Mouse (Mus musculus): ENCODE results near the gene Tsr3. TPM values are rescaled to one million over a fixed set of nuclear protein-coding genes. Genes with fewer than 3 reads are reported as not detected.
"Not testable (repeated sequence)": the region's sequence is repeated elsewhere in the genome, so short reads cannot be mapped to it uniquely, and the experiment has no call there.

The Tsr3 gene
- polyA plus RNA-seq, 1 experiment from 2014 or later, result 58.4 TPM

DNA sequence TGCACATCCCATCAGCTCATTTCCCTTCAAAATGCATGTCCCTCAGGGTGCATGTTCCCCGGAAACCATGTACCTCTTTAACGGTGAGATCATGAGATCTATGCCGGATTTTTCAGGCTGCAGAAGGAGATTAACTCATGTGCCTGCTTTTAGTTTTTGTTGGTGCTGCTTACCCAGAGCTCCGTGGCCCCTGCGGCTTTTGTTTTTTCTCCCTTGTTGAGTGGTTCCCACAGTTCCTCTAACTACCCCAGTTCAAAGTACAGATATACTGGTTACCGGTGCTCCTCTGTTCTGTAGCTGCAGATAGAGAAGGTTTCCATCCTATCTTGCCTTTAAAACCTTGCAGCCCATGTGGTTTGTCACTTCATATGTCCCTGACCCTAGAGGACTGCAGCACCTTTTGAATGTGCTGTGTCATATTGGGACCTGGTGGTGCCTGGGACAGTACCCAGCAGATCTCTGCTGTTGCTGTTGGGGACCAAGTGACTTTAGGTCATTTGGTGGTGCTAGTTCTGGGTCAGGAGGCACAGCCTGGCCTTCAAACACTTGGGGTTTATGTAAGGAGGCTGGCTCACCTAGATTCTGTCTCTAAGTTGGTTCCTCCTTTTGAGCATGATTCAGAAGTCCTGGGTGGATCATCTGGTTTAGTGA lies 16.9 kb upstream of the Tsr3 start:
- peaks cover 33% of the 10 kb centered on the region for H3K36me3 ChIP-seq
- peaks cover 26% of the 10 kb centered on the region for H3K4me1 ChIP-seq
- no peaks in the 10 kb centered on the region for H3K27me3 ChIP-seq (ENCODE audit: insufficient read depth, poor library complexity, severe bottlenecking)
- H3K9me3 ChIP-seq, result no peaks in the 10 kb centered on the region
- 47% methylated on average over 6 of the region's 6 CpGs for WGBS
- H3K27ac ChIP-seq, result peak overlapping the region; percentile 77
- no peak for DNase-seq (ENCODE audit: low spot score)
- peak overlapping the region; percentile 67 for H3K4me3 ChIP-seq

DNA sequence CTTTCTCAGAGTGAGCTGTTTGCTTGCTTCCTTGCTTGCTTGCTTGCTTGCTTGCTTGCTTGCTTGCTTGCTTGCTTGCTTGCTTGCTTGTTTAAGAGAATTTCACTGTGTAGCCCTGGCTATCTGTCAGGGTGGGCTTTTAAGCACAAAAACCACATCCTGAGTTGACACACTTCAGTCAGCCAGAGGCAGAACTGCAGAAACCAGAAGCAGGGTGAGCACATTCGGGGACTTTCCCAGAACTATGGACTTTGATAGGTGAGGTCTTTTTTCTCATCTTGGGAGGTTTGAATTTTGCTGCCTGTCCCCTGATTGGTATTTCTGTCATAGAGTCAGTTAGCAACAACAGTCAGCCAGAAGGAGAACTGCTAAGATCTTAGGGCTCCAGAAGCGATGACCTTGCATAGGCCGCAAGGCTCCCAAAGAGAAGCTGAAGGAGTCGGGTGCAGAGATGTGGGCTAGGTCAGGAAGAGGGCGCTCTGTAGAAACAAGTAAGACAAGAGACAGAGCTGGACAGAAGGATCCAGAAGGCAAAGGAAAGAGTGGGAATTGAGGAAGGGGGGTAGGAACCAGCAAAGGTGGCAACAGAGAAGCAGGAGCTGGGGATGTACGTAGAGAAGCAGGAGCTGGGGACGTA lies 15.3 kb upstream of the Tsr3 start:
- 87% methylated on average over 7 of the region's 7 CpGs for WGBS

DNA sequence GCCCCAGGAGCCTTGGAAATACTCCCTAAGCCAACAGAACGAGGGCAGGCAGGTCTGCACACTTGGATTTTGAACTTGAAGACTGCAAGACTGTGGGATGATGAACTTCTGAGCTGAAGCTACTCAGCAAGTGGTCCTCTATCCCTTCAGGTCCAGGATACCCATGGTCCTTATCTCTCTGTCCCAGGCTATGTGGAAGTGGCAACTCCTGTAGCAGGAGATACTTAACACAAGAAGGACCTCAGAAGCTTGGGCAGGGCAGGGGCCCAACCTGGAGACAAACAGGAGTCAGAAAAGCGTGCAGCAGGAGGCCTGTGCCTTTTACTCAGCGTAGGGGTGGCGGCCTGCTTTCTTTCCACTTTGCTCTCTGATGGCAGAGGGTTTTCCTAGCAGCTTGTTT lies 14.3 kb upstream of the Tsr3 start:
- DNase-seq (ENCODE audit: low spot score), result no peak
- Histone ChIP-seq H3K36me3 (peaks cover 38% of the 10 kb centered on the region), H3K27me3 (ENCODE audit: insufficient read depth, poor library complexity, severe bottlenecking) (no peaks in the 10 kb centered on the region), H3K4me3 (no peak overlapping the region), H3K9me3 (no peaks in the 10 kb centered on the region), H3K27ac (no peak overlapping the region), H3K4me1 (peaks cover 25% of the 10 kb centered on the region)
- 80% methylated on average over 4 of the region's 4 CpGs for WGBS

More for the DNA sequence above, 15.3 kb upstream of the Tsr3 start:
- H3K36me3 ChIP-seq, result peaks cover 38% of the 10 kb centered on the region
- DNase-seq (ENCODE audit: low spot score), result no peak
- H3K4me3 ChIP-seq, result peak overlapping the region; percentile 5; the same call in 1 of the 2 replicates
- H3K27me3 ChIP-seq (ENCODE audit: insufficient read depth, poor library complexity, severe bottlenecking), result no peaks in the 10 kb centered on the region
- H3K27ac ChIP-seq, result no peak overlapping the region; the same call in 1 of the 2 replicates
- H3K4me1 ChIP-seq, result peaks cover 26% of the 10 kb centered on the region
- no peaks in the 10 kb centered on the region for H3K9me3 ChIP-seq

DNA sequence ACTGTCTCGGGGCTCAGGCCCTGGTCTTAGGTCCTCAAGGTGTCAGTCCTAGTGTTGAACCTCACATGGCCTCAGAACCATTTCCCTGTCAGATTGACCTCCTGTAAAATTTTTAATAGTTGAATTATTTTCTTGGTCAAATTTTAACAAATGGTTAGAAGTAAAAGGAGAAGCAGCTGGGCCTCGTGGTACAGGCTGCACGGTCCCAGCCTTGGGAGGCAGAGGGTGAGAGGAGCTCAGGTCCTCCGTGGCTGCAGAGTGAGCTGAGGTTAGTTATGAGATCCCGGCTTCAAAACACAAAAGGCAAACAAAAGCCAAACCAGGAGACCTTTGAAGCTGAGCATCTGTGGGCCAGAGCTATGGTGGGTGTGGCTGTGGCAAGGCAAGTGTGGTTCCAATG lies 12.0 kb upstream of the Tsr3 start:
- peaks cover 46% of the 10 kb centered on the region for H3K36me3 ChIP-seq
- DNase-seq (ENCODE audit: low spot score), result no peak
- no peak overlapping the region for H3K4me3 ChIP-seq
- peaks cover 9% of the 10 kb centered on the region; the same call in 1 of the 2 replicates for H3K4me1 ChIP-seq
- 86% methylated on average over 5 of the region's 5 CpGs for WGBS
- no peaks in the 10 kb centered on the region for H3K27me3 ChIP-seq (ENCODE audit: insufficient read depth, poor library complexity, severe bottlenecking)
- no peak overlapping the region for H3K27ac ChIP-seq
- no peaks in the 10 kb centered on the region for H3K9me3 ChIP-seq

DNA sequence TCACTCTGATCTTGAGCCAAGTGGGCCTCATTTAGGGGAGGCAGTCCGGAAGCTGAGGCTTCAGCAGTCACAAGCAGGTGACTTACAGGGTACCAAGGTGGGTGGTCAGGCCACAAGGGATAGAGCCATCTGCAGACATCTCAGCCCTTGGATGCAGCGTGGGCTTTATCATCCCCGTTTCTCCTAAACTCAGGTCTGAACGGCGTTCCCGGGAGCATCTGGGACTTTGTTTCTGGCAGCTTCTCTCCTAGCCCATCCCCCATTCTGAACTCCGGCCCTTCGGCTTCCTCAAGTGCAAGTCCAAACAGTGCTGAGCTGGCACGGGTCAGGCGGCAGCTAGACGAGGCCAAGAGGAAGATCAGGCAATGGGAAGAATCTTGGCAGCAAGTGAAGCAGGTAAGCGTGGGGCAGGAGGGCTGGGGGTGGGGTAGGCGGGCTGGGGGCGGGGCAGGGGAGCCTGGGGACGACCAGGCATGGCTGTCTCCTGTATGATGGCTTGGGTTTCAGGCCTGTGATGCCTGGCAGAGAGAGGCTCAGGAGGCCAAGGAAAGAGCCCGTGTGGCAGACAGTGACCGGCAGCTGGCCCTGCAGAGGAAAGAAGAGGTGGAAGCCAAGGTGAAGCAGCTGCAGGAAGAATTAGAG lies 9.8 kb upstream of the Tsr3 start:
- H3K4me3 ChIP-seq; H3K4me1 ChIP-seq; DNase-seq (ENCODE audit: low spot score); H3K27ac ChIP-seq; H3K27me3 ChIP-seq (ENCODE audit: insufficient read depth, poor library complexity, severe bottlenecking); H3K9me3 ChIP-seq: not testable (repeated sequence)
- WGBS, result 79% methylated on average over 17 of the region's 17 CpGs
- H3K36me3 ChIP-seq, result peaks cover 55% of the 10 kb centered on the region

DNA sequence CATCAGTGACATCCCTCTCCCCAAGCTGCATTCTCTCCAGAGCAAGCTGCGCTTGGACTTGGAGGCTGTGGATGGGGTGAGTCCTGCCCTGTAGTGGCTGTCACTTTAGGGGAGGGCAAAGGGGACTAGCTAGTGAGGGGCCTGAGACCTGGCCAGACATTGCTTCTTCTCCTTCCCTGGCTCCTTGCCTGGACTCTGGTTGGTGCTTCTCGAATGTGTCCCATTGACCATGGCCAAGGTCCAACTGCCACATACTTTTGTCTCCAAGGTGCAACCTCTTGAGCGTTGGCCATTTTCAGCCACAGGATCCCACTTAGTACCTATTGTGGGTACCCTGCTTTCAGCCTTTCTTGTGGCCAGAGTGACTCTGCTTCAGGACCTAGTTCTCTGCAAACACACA lies 9.3 kb upstream of the Tsr3 start:
- Histone ChIP-seq H3K27me3 (ENCODE audit: insufficient read depth, poor library complexity, severe bottlenecking) (no peaks in the 10 kb centered on the region), H3K36me3 (peaks cover 60% of the 10 kb centered on the region)
- 98% methylated on average over 3 of the region's 3 CpGs for WGBS

DNA sequence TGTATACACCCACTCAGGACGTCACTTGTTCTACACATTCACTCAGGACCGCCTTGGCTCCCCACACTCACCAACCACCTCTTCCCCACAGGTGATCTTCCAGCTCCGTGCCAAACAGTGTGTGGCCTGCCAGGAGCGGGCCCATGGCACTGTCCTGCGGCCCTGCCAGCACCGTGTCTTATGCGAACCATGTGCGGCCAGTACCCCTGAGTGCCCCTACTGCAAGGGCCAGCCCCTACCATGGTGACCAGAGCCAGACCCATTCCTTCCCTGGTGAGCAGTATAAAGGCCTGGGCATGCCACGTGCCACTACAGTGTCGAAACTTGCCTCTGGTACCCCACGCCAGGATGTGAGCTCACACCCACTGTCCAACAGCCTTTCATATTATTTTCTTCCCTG lies 8.3 kb upstream of the Tsr3 start:
- H3K9me3 ChIP-seq; H3K4me1 ChIP-seq; DNase-seq (ENCODE audit: low spot score); H3K27ac ChIP-seq; H3K4me3 ChIP-seq; H3K27me3 ChIP-seq (ENCODE audit: insufficient read depth, poor library complexity, severe bottlenecking): not testable (repeated sequence)
- peaks cover 63% of the 10 kb centered on the region for H3K36me3 ChIP-seq
- WGBS, result 92% methylated on average over 8 of the region's 11 CpGs

More for the DNA sequence above, 9.3 kb upstream of the Tsr3 start:
- Histone ChIP-seq H3K27ac (no peak overlapping the region), H3K4me1 (0 out of 2 replicates have a peak, but pooled peaks cover 5% of the 10 kb centered on the region), H3K9me3 (no peaks in the 10 kb centered on the region), H3K4me3 (no peak overlapping the region)
- DNase-seq (ENCODE audit: low spot score), result no peak

DNA sequence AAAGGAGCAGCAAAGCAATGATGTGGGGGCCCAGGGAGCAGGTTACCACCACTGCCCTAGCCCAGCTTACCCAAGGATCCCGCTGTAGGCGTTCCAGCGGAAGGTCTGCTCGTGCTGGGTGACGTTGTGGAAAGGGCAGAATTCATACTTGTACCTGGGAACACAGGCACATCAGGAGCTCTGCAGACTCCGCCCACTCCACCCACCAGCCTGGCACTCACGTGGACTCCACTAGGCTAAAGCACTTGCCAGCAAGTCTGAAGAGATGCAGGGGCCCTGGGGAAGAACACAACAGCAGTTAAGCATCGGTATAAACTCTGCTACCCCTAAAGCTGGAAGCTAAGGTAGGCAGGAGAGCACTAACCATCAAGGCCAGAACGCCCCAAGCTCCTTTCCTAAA lies 4.3 kb upstream of the Tsr3 start:
- 81% methylated on average over 9 of the region's 9 CpGs for WGBS
- peaks cover 12% of the 10 kb centered on the region for H3K4me1 ChIP-seq
- no peaks in the 10 kb centered on the region for H3K9me3 ChIP-seq
- DNase-seq (ENCODE audit: low spot score), result no peak
- no peak overlapping the region for H3K4me3 ChIP-seq
- H3K27me3 ChIP-seq (ENCODE audit: insufficient read depth, poor library complexity, severe bottlenecking), result no peaks in the 10 kb centered on the region
- no peak overlapping the region for H3K27ac ChIP-seq
- peaks cover 40% of the 10 kb centered on the region for H3K36me3 ChIP-seq

DNA sequence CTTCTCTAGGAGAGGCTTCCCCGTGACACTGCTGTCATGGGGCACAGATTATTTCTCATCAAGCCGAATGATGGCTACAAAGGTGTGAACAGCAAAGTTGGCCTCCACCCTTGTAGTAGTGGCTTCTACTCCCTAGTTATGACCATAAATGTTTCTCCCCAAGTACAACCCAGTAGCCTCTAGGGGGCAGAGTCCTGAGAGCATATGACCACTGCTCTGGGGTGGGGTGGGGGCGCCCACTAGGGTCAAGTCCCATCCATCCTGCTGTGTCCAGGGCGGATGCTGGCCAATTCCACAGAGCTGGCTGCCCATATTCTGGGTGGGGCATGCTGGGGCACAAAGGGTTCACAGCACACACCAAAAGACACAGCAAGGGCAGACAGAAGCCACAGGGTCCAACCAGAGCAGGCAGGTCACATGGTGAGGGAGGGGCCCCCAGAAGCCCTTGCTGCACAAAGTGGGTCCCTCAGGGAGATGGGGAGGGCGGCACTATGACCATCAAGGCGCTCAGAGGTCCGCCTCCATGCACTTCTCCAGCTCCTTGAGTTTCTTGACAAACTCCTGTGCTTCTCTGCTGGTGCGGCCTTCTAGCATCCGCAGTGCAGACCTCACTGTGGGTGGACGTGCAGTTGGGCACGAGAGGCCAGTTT lies 3.3 kb downstream of the Tsr3 start:
- Histone ChIP-seq H3K27me3 (ENCODE audit: insufficient read depth, poor library complexity, severe bottlenecking) (peaks cover 24% of the 10 kb centered on the region), H3K9me3 (no peaks in the 10 kb centered on the region), H3K27ac (no peak overlapping the region), H3K4me1 (peaks cover 29% of the 10 kb centered on the region), H3K36me3 (peaks cover 43% of the 10 kb centered on the region), H3K4me3 (no peak overlapping the region; the same call in 1 of the 2 replicates)
- WGBS, result 84% methylated on average over 11 of the region's 11 CpGs
- DNase-seq (ENCODE audit: low spot score), result no peak

DNA sequence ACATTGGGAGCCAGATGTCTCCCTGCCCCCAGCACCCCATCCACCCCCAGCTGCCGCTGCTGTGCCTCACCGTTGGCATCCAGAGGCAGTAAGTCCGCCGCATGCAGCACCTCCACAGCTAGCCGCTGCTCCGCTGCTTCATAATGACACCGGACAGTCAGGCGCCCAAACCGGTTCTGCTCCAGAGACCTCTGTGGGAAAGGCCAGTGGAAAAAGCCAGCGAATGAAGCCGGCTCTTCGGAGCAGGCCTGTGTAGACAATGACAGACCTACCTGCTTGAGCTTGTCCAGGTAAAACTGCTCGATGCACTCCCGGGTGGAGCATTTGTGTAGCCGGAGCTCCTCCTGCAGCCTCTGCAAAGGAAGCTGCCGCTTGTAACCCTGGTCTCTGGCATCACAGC lies 4.3 kb downstream of the Tsr3 start:
- 81% methylated on average over 16 of the region's 16 CpGs for WGBS
- Histone ChIP-seq H3K4me3 (no peak overlapping the region), H3K4me1 (peaks cover 25% of the 10 kb centered on the region), H3K27ac (no peak overlapping the region), H3K36me3 (peaks cover 43% of the 10 kb centered on the region), H3K27me3 (ENCODE audit: insufficient read depth, poor library complexity, severe bottlenecking) (peaks cover 34% of the 10 kb centered on the region), H3K9me3 (no peaks in the 10 kb centered on the region)
- DNase-seq (ENCODE audit: low spot score), result no peak

DNA sequence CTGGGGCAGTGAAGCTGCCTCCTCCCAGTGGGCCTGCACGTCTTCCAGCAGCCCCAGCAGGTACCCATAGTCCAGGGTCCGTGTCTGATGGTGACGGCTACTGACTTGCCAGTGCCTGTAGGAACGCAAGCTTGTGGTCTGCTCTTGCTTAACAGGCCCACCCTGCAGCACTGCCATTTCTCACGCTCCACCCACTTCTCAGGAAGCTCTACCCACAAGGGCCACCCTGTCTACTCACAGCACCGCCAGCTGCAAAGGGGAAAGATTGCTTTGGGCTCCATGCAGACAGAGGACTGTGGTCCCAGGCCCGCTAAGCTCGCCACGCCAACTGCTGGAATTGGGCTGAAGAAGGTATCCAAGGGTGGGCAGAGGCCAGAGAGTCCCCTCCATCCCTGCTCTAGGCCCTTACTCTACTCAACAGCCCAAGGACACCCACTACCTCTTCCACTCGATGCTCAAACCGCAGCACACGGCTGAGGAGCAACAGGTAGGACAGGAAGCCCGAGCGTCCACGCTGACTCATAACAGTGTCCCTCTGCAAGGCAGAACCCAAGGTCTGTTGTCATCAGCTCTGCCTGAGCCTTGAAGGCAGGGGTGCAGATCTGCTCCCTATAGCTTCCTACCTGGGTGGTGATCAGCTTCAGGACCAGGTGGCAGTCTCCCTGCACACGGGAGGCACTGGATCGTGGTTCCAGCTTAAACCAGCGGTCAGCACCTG lies 8.2 kb downstream of the Tsr3 start:
- Histone ChIP-seq H3K9me3 (no peaks in the 10 kb centered on the region), H3K4me3 (no peak overlapping the region), H3K27ac (no peak overlapping the region), H3K27me3 (ENCODE audit: insufficient read depth, poor library complexity, severe bottlenecking) (peaks cover 68% of the 10 kb centered on the region), H3K4me1 (peaks cover 5% of the 10 kb centered on the region; the same call in 1 of the 2 replicates), H3K36me3 (peaks cover 25% of the 10 kb centered on the region)
- DNase-seq (ENCODE audit: low spot score), result no peak
- WGBS, result 70% methylated on average over 18 of the region's 18 CpGs

DNA sequence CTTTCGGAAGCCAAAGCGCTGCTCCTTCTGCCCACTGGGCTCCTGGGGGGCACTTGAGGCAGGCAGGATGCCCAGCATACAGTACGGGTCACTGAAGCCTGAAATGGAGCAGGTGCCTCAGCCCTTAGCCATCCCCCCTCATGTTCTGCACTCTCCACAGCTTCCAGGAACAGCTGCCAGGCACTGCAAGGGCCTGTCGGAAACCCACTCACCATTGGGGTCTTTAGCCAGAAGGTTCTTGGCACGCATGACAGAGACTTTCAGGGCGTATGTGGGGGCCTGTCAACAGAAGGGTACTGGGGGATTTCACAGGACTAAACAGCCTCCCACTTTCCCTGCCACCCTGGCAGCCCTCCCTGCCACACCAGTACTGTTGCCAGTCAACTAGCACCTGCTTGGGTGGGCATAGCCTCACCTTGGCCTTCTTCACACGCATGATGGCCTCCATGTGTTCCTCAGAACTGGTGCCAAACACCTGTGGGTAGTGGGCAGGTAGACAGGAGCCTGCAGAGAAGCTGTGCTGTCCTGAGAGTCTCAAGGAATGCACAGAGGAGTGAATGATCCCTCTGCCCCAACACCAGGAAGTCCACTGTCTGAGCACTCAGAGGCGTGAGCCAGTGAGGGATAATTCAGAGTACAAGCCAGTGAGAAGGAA lies 10.3 kb downstream of the Tsr3 start:
- Histone ChIP-seq H3K4me3 (no peak overlapping the region), H3K9me3 (no peaks in the 10 kb centered on the region), H3K36me3 (peaks cover 4% of the 10 kb centered on the region; the same call in 1 of the 2 replicates), H3K4me1 (peaks cover 7% of the 10 kb centered on the region), H3K27me3 (ENCODE audit: insufficient read depth, poor library complexity, severe bottlenecking) (peaks cover 89% of the 10 kb centered on the region), H3K27ac (no peak overlapping the region)
- WGBS, result 80% methylated on average over 8 of the region's 8 CpGs
- no peak for DNase-seq (ENCODE audit: low spot score)

Measured in heart, embryonic 10.5 days (tissue).